Comparison of ENCODE assay signal across 13 mouse cellular contexts in the genomic region with DNA sequence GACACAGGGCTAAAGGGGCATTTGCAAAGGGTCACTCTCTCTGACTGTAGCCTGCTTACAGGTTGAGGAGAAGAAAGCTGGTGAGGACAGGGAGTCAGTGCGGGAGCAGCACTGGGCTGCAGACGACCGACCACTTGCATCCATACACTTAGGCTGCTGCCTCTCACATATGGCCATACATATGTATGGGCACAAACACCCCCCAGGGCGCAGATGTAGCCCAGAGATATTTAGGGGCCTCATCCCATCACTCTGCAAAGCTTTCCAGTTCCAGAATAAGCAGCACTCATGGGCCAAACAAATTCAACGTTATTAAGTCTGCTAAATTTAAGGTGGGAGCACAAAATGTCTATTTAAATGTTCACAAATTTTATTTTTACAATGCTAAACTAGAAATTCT.
"Had no signal": no experiment of that assay in that cellular context is flagged by ENCODE, and none has a peak within 500 bp of the region (broad histone marks: within the 10 kb centered on the region; RNA-seq: fewer than 3 reads in every experiment).

No protein-coding gene starts in this region.

- H3K4me3 ChIP-seq: limb, embryonic 10.5 days; liver, embryonic 15.5 days; stomach, embryonic 15.5 days had no signal

- H3K9ac ChIP-seq: liver, embryonic 15.5 days; stomach, embryonic 15.5 days had no signal

- DNase-seq: kidney, adult 11 months; kidney, adult 9 months; kidney, postnatal 36 days; lung, adult 2 months; lung, postnatal 36 days; thymus, postnatal 36 days had no signal

- ATAC-seq: lung, postnatal 0 days; midbrain, embryonic 16.5 days had no signal

- H3K27me3 ChIP-seq: liver, embryonic 15.5 days; stomach, embryonic 15.5 days had no signal

- H3K4me1 ChIP-seq: limb, embryonic 10.5 days; liver, embryonic 15.5 days; stomach, embryonic 15.5 days had no signal

- H3K27ac ChIP-seq: kidney, postnatal 0 days; limb, embryonic 10.5 days; liver, embryonic 15.5 days; stomach, embryonic 15.5 days had no signal

- H3K9me3 ChIP-seq: limb, embryonic 10.5 days; liver, embryonic 15.5 days; stomach, embryonic 15.5 days had no signal

- H3K4me2 ChIP-seq: liver, embryonic 11.5 days; liver, embryonic 15.5 days; stomach, embryonic 15.5 days had no signal
